Mouse (Mus musculus) brain, embryonic 14.5 days (tissue): ENCODE data around the gene Spata6.

ENCODE experiments used
- CTCF ChIP-seq: fragments of 200-500 bp; IDR thresholded peaks from 2 replicates; pipeline ENCODE4 v1.5.1; 2012; ENCODE audit warnings: inconsistent platforms, mild to moderate bottlenecking, moderate library complexity, borderline replicate concordance; ENCODE audit not compliant: insufficient read depth, insufficient read length; ENCODE audit errors: extremely low read depth
- POLR2A ChIP-seq: fragments of 200-500 bp; IDR thresholded peaks from 2 replicates; pipeline ENCODE4 v1.6.1; 2012; ENCODE audit warnings: mild to moderate bottlenecking, inconsistent platforms, borderline replicate concordance; ENCODE audit not compliant: poor library complexity, insufficient read depth, insufficient read length, severe bottlenecking; ENCODE audit errors: extremely low read depth

GRCm38 (mm10) chr4:111671440-111671839, 48.3 kb upstream of the Spata6 start:
- TF ChIP-seq CTCF (no peak), POLR2A (no peak)
